ENCODE assay signal across 9 mouse cellular contexts in the genomic region with DNA sequence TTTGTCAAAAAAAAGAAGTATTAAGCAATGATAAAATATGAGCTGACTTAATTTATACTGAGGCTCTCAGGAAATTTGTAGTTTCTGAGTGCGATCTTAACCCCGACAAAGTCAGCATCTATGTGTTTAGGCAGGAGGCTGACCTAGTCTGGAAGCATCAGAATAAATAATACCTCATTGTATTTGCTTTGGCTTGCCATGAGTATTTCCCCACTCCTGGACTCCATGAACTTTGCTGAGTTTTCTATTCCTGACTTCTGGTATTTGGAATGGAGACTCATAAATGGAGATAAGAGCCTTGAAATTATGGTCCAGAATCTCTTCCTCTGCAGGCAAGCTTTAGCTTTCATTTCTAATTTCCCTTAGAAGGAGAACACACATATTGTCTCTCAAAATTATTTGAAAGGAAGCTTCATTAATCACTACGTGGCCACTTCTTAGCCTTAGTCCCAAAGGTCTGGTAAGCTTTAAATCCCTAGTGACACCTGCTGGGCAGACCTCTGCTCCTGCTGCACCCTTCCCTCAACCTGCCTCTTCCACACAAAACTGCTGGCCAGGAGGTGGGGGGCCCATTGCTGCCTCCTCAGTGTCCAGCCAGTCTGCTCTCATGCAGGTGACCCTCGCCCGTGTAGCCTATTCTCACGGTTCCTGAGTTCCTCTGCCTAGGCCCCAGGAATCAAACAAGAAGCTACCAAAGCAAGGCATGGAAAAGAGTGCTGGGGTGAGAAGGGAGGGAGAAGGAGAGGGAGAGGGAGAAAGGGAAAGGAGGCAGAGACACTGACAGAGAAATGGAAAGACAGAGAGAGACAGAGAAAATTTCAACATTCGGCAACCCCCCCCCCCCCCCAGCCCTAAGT.
DNase-seq lines count a peak whose midpoint lies in the region; ATAC-seq and TF ChIP-seq lines count a peak whose summit lies in the region.
"Had no signal": no experiment of that assay in that cellular context is flagged by ENCODE, and none has a peak within 500 bp of the region (broad histone marks: within the 10 kb centered on the region; RNA-seq: fewer than 3 reads in every experiment).

No protein-coding gene starts in this region.

- H3K4me2 ChIP-seq in liver, embryonic 13.5 days, result no peak overlapping the region

- TF ChIP-seq POLR2A in cortical plate, adult 2 months (IDR thresholded peaks at IDR 0.05; ENCODE audit: extremely low read depth, insufficient read depth, low read length), result no peak

- peaks cover 17% of the 10 kb centered on the region for H3K4me1 ChIP-seq in cortical plate, adult 2 months (ENCODE audit: control insufficient read depth, insufficient read depth, low read length)
- peaks cover 6% of the 10 kb centered on the region; the same call in 1 of the 2 replicates for H3K4me1 ChIP-seq in liver, embryonic 13.5 days (replicated peaks)

- H3K9ac ChIP-seq in liver, embryonic 13.5 days, result no peak overlapping the region
- H3K9ac ChIP-seq: limb, embryonic 15.5 days had no signal

- H3K27ac ChIP-seq in cortical plate, adult 2 months (ENCODE audit: insufficient read depth, low read length), result peak overlapping the region; percentile 39; the same call in 1 of the 2 replicates
- peak overlapping the region; percentile 58; the same call in 1 of the 2 replicates for H3K27ac ChIP-seq in liver, embryonic 13.5 days

- no peaks in the 10 kb centered on the region for H3K27me3 ChIP-seq in liver, embryonic 13.5 days
- H3K27me3 ChIP-seq: limb, embryonic 15.5 days had no signal

- ATAC-seq in liver, embryonic 13.5 days (ENCODE audit: low read depth), result no peak
- ATAC-seq in granulocyte monocyte progenitor cell, adult 5-6 weeks (replicated peaks; ENCODE audit: poor library complexity, severe bottlenecking), result no peak

- no peaks in the 10 kb centered on the region for H3K36me3 ChIP-seq in liver, embryonic 13.5 days
- H3K36me3 ChIP-seq: limb, embryonic 15.5 days had no signal

- 45% methylated on average over 7 of the region's 7 CpGs for WGBS in liver, embryonic 13.5 days (ENCODE audit: insufficient replicate concordance)

- TF ChIP-seq CTCF in cortical plate, adult 2 months (IDR thresholded peaks at IDR 0.05; ENCODE audit: extremely low read depth, insufficient read depth, low read length), result peak; percentile 36; the same call in 1 of the 2 replicates

- no peaks in the 10 kb centered on the region for H3K9me3 ChIP-seq in liver, embryonic 13.5 days (replicated peaks)
- H3K9me3 ChIP-seq: limb, embryonic 15.5 days had no signal

- peak; percentile 21 for DNase-seq in adrenal gland, postnatal 10 days
- DNase-seq in adrenal gland, adult 8-10 months, result no peak
- DNase-seq in induced T-regulatory cell, adult 2 months (ENCODE audit: low read depth), result peak; percentile 5
- no peak for DNase-seq in liver, embryonic 13.5 days
- DNase-seq in thymus, postnatal 10 days (ENCODE audit: low spot score in 2 of 2), result no peak
- no peak for DNase-seq in lung, postnatal 4 days

- no peak overlapping the region for H3K4me3 ChIP-seq in cortical plate, adult 2 months (ENCODE audit: insufficient read depth, low read length)
- H3K4me3 ChIP-seq in liver, embryonic 13.5 days (replicated peaks), result no peak overlapping the region

Comparison
In these comparisons a context has a peak if more than half of its experiments do, and no peak if none do; other contexts are left out.
1. DNase-seq: peak in adrenal gland, postnatal 10 days (single experiment) and induced T-regulatory cell, adult 2 months (single experiment); none in adrenal gland, adult 8-10 months (single experiment), liver, embryonic 13.5 days (single experiment), thymus, postnatal 10 days (0 of 2) and lung, postnatal 4 days (0 of 2).